Mouse (Mus musculus) intestine, embryonic 14.5 days (tissue): ENCODE results near the gene Hras. TPM values are rescaled to one million over a fixed set of nuclear protein-coding genes. Genes with fewer than 3 reads are reported as not detected.

Experiments
- ATAC-seq: fragments of 200-750 bp; cut with Nextera tagmentation; replicated peaks from 2 replicates; pipeline ENCODE4 v1.8.0; 2017; ENCODE audit warnings: low read depth, moderate number of reproducible peaks, moderate TSS enrichment, moderate library complexity; ENCODE audit not compliant: low FRiP score, low TSS enrichment
- DNase-seq: peaks from one replicate; pipeline ENCODE4 v3.0.0-alpha.2; 2018; ENCODE audit warnings: low spot score
- H3K27ac ChIP-seq: fragments of 300-500 bp; sonication (generic); 2 replicates; pipeline ENCODE4 v1.5.1; 2014; ENCODE audit warnings: low read depth, mild to moderate bottlenecking, control low read depth
- H3K27me3 ChIP-seq: fragments of 300-500 bp; sonication (generic); replicated peaks from 2 replicates; pipeline ENCODE4 v1.6.1; 2014; ENCODE audit warnings: low read length, control low read depth; ENCODE audit not compliant: control insufficient read depth, insufficient read depth
- H3K36me3 ChIP-seq: fragments of 300-500 bp; sonication (generic); 2 replicates; pipeline ENCODE4 v1.6.1; 2014; ENCODE audit warnings: low read length, control low read depth; ENCODE audit not compliant: control insufficient read depth, insufficient read depth
- H3K4me1 ChIP-seq: fragments of 300-500 bp; sonication (generic); replicated peaks from 2 replicates; pipeline ENCODE4 v1.6.1; 2014; ENCODE audit warnings: low read length, control low read depth, mixed read lengths; ENCODE audit not compliant: control insufficient read depth, insufficient read depth
- H3K4me2 ChIP-seq: fragments of 300-500 bp; sonication (generic); 2 replicates; pipeline ENCODE4 v1.6.1; 2014; ENCODE audit warnings: low read length
- H3K4me3 ChIP-seq: fragments of 300-500 bp; sonication (generic); 2 replicates; pipeline ENCODE4 v1.5.1; 2014; ENCODE audit warnings: low read depth, low read length, control low read depth, mixed read lengths
- H3K9ac ChIP-seq: fragments of 300-500 bp; sonication (generic); 2 replicates; pipeline ENCODE4 v1.6.1; 2014; ENCODE audit warnings: mild to moderate bottlenecking, low read length
- H3K9me3 ChIP-seq: fragments of 300-500 bp; sonication (generic); 2 replicates; pipeline ENCODE4 v1.6.1; 2016; ENCODE audit warnings: low read length, control low read depth; ENCODE audit not compliant: control insufficient read depth
- WGBS: fragments of 180-500 bp; shearing (Covaris S2); extraction: QIAGEN DNeasy Blood & Tissue Kit; methylation state at CpG from one replicate; pipeline ENCODE4 v1.1.7; 2014; 5-methylcytosine and 5-hydroxymethylcytosine counted together
- polyA plus RNA-seq: library from polyadenylated mRNA; unstranded; fragments of >200 nt; fragmentation: Nextera tagmentation; extraction: Ambion mirVana; gene quantifications from 2 replicates; pipeline ENCODE4 v1.2.1, GENCODE M21; 2014

The Hras gene
- polyA plus RNA-seq, 1 experiment from 2014 or later: 96.6 TPM

DNA sequence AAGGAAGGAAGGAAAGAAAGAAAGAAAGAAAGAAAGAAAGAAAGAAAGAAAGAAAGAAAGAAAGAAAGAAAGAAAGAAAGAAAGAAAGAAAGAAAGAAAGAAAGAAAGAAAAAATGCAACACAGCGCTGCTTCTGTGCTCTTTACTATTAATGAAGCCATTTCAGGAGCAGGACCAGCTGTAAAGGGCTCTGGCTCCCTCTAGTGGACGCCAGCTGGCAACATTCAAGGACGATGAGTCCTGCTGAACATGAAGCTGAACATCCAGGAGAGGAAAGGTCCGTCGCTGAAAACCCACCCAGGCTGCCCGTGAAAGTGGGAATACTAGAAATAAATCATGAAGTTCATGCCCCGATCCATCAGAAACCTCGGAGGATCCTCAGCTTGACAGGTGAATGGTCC, 17.6 kb downstream of the Hras start:
- DNase-seq (peak; percentile 91), ATAC-seq (no peak)
- H3K36me3 ChIP-seq: no peaks in the 10 kb centered on the region

DNA sequence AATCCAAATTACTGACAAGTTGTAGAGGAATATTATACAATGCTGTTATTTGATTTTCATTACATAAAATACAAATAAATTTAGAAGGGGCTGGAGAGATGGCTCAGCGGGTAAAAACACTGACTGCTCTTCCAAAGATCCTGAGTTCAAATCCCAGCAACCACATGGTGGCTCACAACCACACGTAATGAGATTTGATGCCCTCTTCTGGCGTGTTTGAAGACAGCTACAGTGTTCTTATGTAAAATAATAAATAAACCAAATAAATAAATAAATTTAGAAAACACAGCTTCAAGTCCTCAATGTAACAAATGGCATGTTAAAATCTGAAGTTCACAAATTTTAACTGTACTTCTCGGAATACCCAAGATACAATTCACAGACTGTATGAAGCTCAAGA, 18.7 kb downstream of the Hras start:
- no peak overlapping the region for H3K4me3 ChIP-seq
- WGBS: 94% methylated on average over 4 of the region's 4 CpGs

More for the DNA sequence above, 17.6 kb downstream of the Hras start:
- no peaks in the 10 kb centered on the region for H3K27me3 ChIP-seq
- peaks cover 11% of the 10 kb centered on the region; the same call in 1 of the 2 replicates for H3K4me1 ChIP-seq
- H3K27ac ChIP-seq: no peak overlapping the region
- H3K4me3 ChIP-seq: no peak overlapping the region
- no peaks in the 10 kb centered on the region for H3K9me3 ChIP-seq
- WGBS: 1% methylated on average over 8 of the region's 8 CpGs
- no peak overlapping the region for H3K9ac ChIP-seq
- no peak overlapping the region for H3K4me2 ChIP-seq

DNA sequence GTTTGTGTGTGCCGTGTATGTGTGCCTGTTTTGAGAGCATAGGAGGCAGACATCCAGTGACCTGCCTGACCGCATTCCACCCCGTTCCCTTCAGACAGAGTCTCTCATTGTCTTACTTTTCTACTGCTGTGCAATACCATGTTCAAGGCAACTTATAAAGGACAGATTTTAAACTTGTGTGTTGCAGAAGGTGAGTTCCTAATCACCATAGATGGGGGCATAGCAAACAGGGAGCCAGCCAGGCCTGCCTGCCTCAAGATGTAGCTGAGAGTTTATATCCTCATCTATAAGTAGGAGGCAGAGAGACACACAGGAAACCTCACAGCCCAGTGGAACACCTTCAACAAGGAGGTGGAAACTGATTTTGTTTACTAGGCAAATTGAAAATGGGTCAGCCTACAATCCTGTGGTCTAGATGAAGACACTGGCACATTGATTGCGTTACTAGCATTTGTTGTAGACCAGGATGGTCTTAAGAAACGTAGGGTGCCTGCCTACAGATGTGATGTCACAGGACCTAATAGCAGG, 20.4 kb downstream of the Hras start:
- H3K36me3 ChIP-seq: no peaks in the 10 kb centered on the region
- 77% methylated on average over 5 of the region's 5 CpGs for WGBS
- ATAC-seq (no peak), DNase-seq (no peak)
- no peaks in the 10 kb centered on the region for H3K27me3 ChIP-seq
- peak overlapping the region; percentile 78 for H3K4me2 ChIP-seq
- H3K4me3 ChIP-seq: peak overlapping the region; percentile 58
- peaks cover 21% of the 10 kb centered on the region for H3K4me1 ChIP-seq
- peak overlapping the region; percentile 94 for H3K27ac ChIP-seq
- no peaks in the 10 kb centered on the region for H3K9me3 ChIP-seq
- H3K9ac ChIP-seq: peak overlapping the region; percentile 64

More for the DNA sequence above, 18.7 kb downstream of the Hras start:
- H3K9me3 ChIP-seq: no peaks in the 10 kb centered on the region
- no peaks in the 10 kb centered on the region for H3K36me3 ChIP-seq
- H3K4me2 ChIP-seq: no peak overlapping the region
- H3K27ac ChIP-seq: no peak overlapping the region
- no peaks in the 10 kb centered on the region for H3K27me3 ChIP-seq
- H3K9ac ChIP-seq: no peak overlapping the region
- DNase-seq: no peak
- H3K4me1 ChIP-seq: peaks cover 11% of the 10 kb centered on the region; the same call in 1 of the 2 replicates
- ATAC-seq: no peak

DNA sequence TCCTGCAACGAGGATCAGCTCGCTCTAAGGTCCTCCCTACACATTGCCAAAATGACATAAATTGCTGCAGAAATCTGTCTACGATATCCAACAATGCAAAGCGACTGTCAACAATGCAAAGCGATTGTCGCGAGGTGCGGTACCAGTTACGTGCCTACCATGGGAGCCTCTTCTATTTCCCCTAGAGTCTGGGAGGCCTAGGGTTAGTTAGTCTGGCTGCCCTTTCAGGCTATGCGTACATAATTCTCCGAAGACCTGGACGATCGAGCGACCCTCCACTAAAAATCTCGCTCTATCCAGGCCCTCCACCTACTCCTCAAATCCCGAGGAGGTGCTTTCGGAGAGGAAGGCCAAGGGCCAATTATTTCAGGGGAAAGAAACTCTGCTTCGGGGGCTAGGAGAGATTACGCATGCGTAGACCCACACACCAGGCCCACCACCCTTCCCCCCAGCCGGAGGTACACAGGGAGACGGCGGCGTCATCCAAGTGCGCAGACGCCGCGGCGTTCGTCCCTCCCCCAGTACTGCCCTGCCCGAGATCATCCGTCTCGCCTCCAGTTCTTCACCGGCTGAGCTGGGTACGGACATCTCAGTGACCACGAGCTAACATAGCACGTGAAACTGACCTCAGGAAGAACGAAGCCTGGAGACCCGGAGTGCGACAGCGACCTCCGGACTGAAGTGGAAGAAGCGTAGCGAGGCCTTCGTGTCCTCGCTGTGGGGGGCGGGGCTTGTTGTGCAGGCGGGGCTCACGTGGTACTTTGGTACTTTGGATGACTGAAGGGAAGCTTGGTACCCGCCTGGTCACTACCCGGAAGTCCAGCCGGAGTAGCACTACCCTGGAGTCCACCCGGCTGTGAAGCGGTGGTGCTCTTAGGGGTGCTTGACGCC, 21.4 kb downstream of the Hras start, which contains the start of gene Rnh1:
Gene Rnh1 (minus strand): TSS at position 742 of the 891 bp plus-strand sequence.
- Histone ChIP-seq H3K27ac (peak within 1 kb of the TSS; percentile 94), H3K27me3 (no peaks in the 10 kb centered on the region), H3K9me3 (no peaks in the 10 kb centered on the region), H3K36me3 (no peaks in the 10 kb centered on the region), H3K4me3 (peak within 1 kb of the TSS; percentile 58), H3K4me1 (peaks cover 27% of the 10 kb centered on the region), H3K9ac (peak within 1 kb of the TSS; percentile 64), H3K4me2 (peak within 1 kb of the TSS; percentile 78)
- DNase-seq (peak; percentile 98), ATAC-seq (peak; percentile 96)
- WGBS: 3% methylated on average over 55 of the region's 55 CpGs

DNA sequence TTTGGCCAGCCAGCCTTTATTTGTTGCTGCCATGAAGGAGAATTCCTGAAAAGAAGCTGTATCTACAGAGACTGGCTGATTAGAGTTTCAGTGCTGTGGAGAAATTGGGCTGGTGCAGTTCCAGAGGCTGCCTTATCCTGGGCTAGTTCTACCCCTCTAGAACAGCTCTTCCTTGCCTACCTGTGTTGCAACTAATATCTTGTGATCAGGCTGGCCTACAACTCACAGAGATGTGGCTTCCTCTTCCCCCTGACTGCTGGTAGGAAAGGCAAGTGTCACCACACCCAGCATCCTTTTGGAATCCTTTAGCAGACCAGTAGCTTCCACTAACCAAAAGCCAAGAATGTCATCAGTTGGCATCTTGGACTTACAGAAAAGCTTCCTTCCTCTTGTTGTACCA, 23.9 kb downstream of the Hras start:
- Histone ChIP-seq H3K4me3 (no peak overlapping the region), H3K36me3 (0 out of 2 replicates have a peak, but pooled peaks cover 9% of the 10 kb centered on the region), H3K4me1 (peaks cover 27% of the 10 kb centered on the region), H3K27me3 (no peaks in the 10 kb centered on the region), H3K9me3 (no peaks in the 10 kb centered on the region), H3K4me2 (no peak overlapping the region), H3K27ac (no peak overlapping the region), H3K9ac (no peak overlapping the region)
- no peak for ATAC-seq
- DNase-seq: no peak

DNA sequence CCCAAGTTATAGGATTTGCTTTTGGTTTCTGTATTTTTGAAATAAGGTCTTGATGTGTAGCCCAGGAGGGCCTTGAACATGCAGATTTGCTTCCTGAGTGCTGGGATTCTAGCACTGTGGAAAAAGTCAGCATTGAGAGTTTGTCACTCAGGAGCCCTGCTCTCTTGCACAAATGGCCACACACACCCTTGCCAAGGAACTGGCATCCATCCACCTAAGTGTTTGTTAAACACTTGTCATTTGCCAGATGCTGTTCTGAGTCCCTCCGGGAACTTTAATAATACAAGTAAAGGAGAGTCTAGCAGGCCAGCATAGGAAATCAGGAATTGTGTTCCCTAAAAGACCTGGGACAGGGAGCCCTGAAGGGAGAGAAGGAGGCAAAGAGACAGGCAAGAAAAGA, 24.5 kb downstream of the Hras start:
- DNase-seq (no peak), ATAC-seq (no peak)
- H3K27me3 ChIP-seq: no peaks in the 10 kb centered on the region
- H3K4me2 ChIP-seq: no peak overlapping the region
- H3K9me3 ChIP-seq: no peaks in the 10 kb centered on the region
- WGBS: 35% methylated on average over 1 of the region's 1 CpGs
- peaks cover 27% of the 10 kb centered on the region for H3K4me1 ChIP-seq
- H3K4me3 ChIP-seq: no peak overlapping the region
- peak overlapping the region; percentile 68 for H3K27ac ChIP-seq
- 0 out of 2 replicates have a peak, but pooled peaks cover 11% of the 10 kb centered on the region for H3K36me3 ChIP-seq
- no peak overlapping the region for H3K9ac ChIP-seq

DNA sequence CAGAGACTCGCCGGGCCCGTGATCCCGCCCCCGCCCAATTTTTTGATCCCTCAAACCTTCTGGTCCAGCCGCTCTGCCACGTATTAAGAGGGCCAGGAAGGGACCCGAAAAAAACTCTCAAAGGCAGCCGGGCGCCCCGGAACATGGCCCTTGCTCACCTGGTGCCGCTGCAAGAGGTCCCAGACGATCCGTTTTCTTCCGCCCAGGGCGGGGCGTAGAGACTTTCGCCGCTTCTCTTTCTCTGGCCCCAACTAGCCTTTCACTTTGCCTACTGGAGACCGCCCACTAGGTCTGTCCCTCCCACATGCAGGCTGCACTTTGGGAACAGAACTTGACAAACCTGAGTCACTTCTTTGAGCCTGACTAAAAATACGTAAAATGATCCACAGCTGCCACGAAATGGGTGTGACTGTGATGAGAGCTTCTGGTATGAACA, 25.3 kb downstream of the Hras start:
- no peaks in the 10 kb centered on the region for H3K27me3 ChIP-seq
- H3K9ac ChIP-seq: peak overlapping the region; percentile 72
- peaks cover 19% of the 10 kb centered on the region for H3K36me3 ChIP-seq
- DNase-seq: peak; percentile 76
- H3K4me3 ChIP-seq: peak overlapping the region; percentile 49
- H3K4me2 ChIP-seq: peak overlapping the region; percentile 66
- H3K4me1 ChIP-seq: peaks cover 27% of the 10 kb centered on the region
- WGBS: 2% methylated on average over 22 of the region's 22 CpGs
- ATAC-seq: peak; percentile 22
- no peaks in the 10 kb centered on the region for H3K9me3 ChIP-seq
- peak overlapping the region; percentile 68 for H3K27ac ChIP-seq

DNA sequence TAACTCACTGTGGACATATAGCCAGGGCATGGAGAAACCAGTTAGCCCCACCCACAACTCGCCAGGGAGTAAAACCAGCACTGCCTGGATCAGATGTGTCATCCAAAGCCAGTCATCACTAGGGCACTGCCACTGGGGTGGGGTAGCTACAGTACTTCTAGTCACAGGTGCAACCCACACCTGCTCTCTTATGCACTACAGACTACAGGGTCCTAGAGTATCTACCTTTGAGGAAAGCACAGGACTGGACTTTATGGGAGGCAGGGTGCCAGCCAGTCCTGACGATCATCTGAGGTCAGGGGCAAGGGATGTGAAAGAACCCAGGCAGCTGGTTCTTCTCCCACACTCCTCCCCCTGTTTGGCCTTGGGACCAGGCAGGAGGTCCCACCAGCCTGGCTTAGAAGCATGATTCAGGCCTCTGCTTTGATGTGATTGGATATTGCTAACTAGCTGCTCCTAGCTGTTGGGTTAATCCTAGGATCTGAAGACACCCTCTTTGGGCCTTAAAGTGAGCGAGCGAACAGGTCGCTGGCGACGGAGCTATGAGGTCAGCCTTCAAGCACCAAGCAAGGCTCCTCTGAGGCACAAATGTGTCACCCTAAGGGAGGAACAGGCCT, 25.8 kb downstream of the Hras start:
- WGBS: 17% methylated on average over 7 of the region's 7 CpGs

More for the DNA sequence above, 25.8 kb downstream of the Hras start:
- peak overlapping the region; percentile 66 for H3K4me2 ChIP-seq
- peak; percentile 55 for DNase-seq
- H3K9ac ChIP-seq: peak overlapping the region; percentile 72
- H3K9me3 ChIP-seq: no peaks in the 10 kb centered on the region
- H3K27ac ChIP-seq: peak overlapping the region; percentile 68; the same call in 1 of the 2 replicates
- peaks cover 24% of the 10 kb centered on the region for H3K36me3 ChIP-seq
- no peaks in the 10 kb centered on the region for H3K27me3 ChIP-seq
- H3K4me1 ChIP-seq: peaks cover 21% of the 10 kb centered on the region
- no peak; the same call in 1 of the 2 replicates for ATAC-seq
- peak overlapping the region; percentile 49 for H3K4me3 ChIP-seq
